Mouse (Mus musculus) CD4-positive, CD25-positive, alpha-beta regulatory T cell, adult 9 weeks (primary cell): ENCODE results near the gene Pdgfa. TPM values are rescaled to one million over a fixed set of nuclear protein-coding genes. Genes with fewer than 3 reads are reported as not detected.

ENCODE experiments used
- polyA plus RNA-seq: library from polyadenylated mRNA; unstranded; fragments of 100-300 nt; shearing (Covaris generic); gene quantifications from one replicate; pipeline ENCODE4 v1.2.1, GENCODE M21; 2017

The Pdgfa gene
- polyA plus RNA-seq = not detected

DNA sequence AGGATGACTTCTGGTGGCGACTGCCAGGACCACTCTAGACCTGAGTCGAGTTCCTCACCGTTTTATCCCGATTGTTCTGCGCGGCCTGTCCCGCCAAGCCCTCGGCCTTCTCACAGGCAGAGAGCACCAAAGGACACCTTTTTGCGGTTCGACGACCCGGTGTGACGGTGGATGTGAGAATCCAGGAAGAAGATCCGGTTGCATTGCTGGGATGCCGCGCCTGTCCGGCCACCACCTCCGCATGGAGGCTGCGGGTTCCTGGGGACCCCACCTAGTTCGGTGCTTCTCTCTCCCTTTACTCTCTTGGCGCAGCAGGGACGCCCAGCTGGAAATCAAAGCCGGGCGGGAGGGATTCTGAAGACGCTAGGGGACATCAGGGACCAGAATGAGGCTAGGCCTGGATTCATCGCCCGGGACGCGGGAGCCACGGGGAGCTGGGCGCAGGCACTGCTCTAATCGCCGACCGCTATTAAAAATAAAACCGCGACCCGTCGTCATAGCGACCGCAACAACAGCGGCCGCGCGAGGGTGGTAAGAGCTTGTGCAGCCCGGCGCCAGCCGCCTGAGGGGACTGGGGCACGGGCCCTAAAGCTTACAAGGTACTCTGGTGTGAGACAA lies at the start of gene Pdgfa:
Gene Pdgfa, minus strand, starts transcription at position 200 of the 618 bp plus-strand sequence.

Other genes with a start within 250 kb of the Pdgfa start
- 0.20 TPM for gene Fam20c, start 242.9 kb downstream of the Pdgfa start, polyA plus RNA-seq
- not detected for gene Gm5294, start 177.3 kb downstream of the Pdgfa start, polyA plus RNA-seq
- 2.1 TPM for gene Prkar1b, start 152.6 kb upstream of the Pdgfa start, polyA plus RNA-seq
- 10.6 TPM for gene Dnaaf5, start 152.9 kb upstream of the Pdgfa start, polyA plus RNA-seq
- gene Sun1, start 203.3 kb upstream of the Pdgfa start, polyA plus RNA-seq = 60.8 TPM